Mouse (Mus musculus) G1E (cell line): ENCODE results near the gene Rbm4b.

Experiments
- CTCF ChIP-seq: IDR thresholded peaks from 2 replicates; pipeline ENCODE4 v1.5.1; 2012; ENCODE audit warnings: low read depth, low read length, inconsistent platforms, mixed read lengths
- GATA1 ChIP-seq: IDR thresholded peaks from 2 replicates; pipeline ENCODE4 v1.6.1; 2012; ENCODE audit warnings: borderline replicate concordance, low read length, inconsistent platforms, mixed read lengths

DNA sequence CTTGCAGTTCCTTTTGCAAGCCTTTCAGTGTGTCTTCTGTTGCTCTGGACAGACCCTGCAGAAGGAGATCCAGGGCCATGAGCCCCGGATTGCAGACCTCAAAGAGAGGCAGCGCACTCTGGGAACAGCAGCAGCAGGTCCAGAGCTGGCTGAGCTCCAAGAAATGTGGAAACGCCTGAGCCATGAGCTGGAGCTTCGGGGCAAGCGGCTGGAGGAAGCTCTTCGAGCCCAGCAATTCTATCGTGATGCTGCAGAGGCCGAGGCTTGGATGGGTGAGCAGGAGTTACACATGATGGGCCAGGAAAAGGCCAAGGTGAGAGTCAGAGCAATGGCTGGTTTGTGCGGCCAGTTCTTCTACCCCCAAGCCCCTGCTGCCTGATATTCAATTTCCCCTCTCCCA lies 11.2 kb upstream of the Rbm4b start:
- no peak for TF ChIP-seq GATA1
- TF ChIP-seq CTCF = no peak
